Comparison of ENCODE assay signal across 8 mouse cellular contexts in genomic region chr19:10605901-10606622, GRCm38 (mm10). TPM values are rescaled to one million over a fixed set of nuclear protein-coding genes. Genes with fewer than 3 reads are reported as not detected.
A peak's percentile ranks its signal among the peaks of the same experiment; 100 is the strongest.
DNase-seq lines count a peak whose midpoint lies in the region; ATAC-seq and TF ChIP-seq lines count a peak whose summit lies in the region.

No protein-coding gene starts in this region.

- no peaks in the 10 kb centered on the region for H3K9me3 ChIP-seq in ES-Bruce4 (replicated peaks; ENCODE audit: control insufficient read depth, insufficient read depth, low read length, poor library complexity, severe bottlenecking)
- H3K9me3 ChIP-seq in limb, embryonic 12.5 days, result no peaks in the 10 kb centered on the region

- no peak for TF ChIP-seq CTCF in gastrocnemius, adult 2 months (IDR thresholded peaks at IDR 0.05)
- TF ChIP-seq CTCF in ES-Bruce4 (IDR thresholded peaks at IDR 0.05; ENCODE audit: low read depth, low read length), result no peak
- TF ChIP-seq CTCF in embryonic fibroblast, embryonic 13.5 days (IDR thresholded peaks at IDR 0.05; ENCODE audit: borderline replicate concordance, insufficient read depth, low read length), result no peak

- intact Hi-C loops in gastrocnemius, adult 2 months (cut with DNase I), result loop anchor here (1.0 to 5.0 kb wide), 3 partner anchors 29 to 79 kb away; partner anchors contain the start of genes Cpsf7, Cyb561a3, Sdhaf2 and Tmem138

- H3K27ac ChIP-seq in gastrocnemius, adult 2 months, result peak overlapping the region; percentile 98
- peak overlapping the region; percentile 63 for H3K27ac ChIP-seq in ES-Bruce4 (ENCODE audit: insufficient read depth, low read length)
- H3K27ac ChIP-seq in embryonic fibroblast, embryonic 13.5 days (ENCODE audit: insufficient read depth, low read length), result peak overlapping the region; percentile 73
- peak overlapping the region; percentile 95 for H3K27ac ChIP-seq in limb, embryonic 12.5 days

- DNase-seq in gastrocnemius, adult 2 months, result no peak
- no peak for DNase-seq in gastrocnemius, postnatal 25 days
- peak; percentile 22 for DNase-seq in naive thymus-derived CD4-positive, alpha-beta T cell, adult 2 months (ENCODE audit: low read depth)
- no peak for DNase-seq in gastrocnemius, adult 8-10 months (ENCODE audit: low spot score in 2 of 2)
- DNase-seq in right cerebral cortex, postnatal 36 days (ENCODE audit: low spot score in 2 of 2), result no peak

- 6% methylated on average over 20 of the region's 20 CpGs for WGBS in limb, embryonic 12.5 days

- peaks cover 43% of the 10 kb centered on the region for H3K36me3 ChIP-seq in ES-Bruce4 (ENCODE audit: control insufficient read depth, insufficient read depth, low read length, poor library complexity, severe bottlenecking)
- peaks cover 39% of the 10 kb centered on the region for H3K36me3 ChIP-seq in limb, embryonic 12.5 days

- ATAC-seq in limb, embryonic 12.5 days (ENCODE audit: insufficient number of reproducible peaks, insufficient read depth, low FRiP score, low TSS enrichment, low read depth), result no peak

- peak overlapping the region; percentile 84 for H3K4me2 ChIP-seq in limb, embryonic 12.5 days

- H3K4me1 ChIP-seq in ES-Bruce4 (ENCODE audit: control insufficient read depth, insufficient read depth, low read length), result peaks cover 1% of the 10 kb centered on the region
- peaks cover 29% of the 10 kb centered on the region for H3K4me1 ChIP-seq in embryonic fibroblast, embryonic 13.5 days (ENCODE audit: control insufficient read depth, insufficient read depth, low read length)
- peaks cover 28% of the 10 kb centered on the region for H3K4me1 ChIP-seq in limb, embryonic 12.5 days (replicated peaks)

- TF ChIP-seq POLR2A in ES-Bruce4 (IDR thresholded peaks at IDR 0.05; ENCODE audit: insufficient read depth, low read length), result no peak
- no peak; the same call in 1 of the 2 replicates for TF ChIP-seq POLR2A in embryonic fibroblast, embryonic 13.5 days (IDR thresholded peaks at IDR 0.05; ENCODE audit: low read depth, low read length)

- H3K9ac ChIP-seq in ES-Bruce4 (ENCODE audit: low read depth, poor library complexity, severe bottlenecking), result peak overlapping the region; percentile 84
- H3K9ac ChIP-seq in limb, embryonic 12.5 days (replicated peaks), result peak overlapping the region; percentile 95

- H3K27me3 ChIP-seq in ES-Bruce4 (ENCODE audit: control insufficient read depth, insufficient read depth, low read length, poor library complexity, severe bottlenecking), result no peaks in the 10 kb centered on the region
- H3K27me3 ChIP-seq in limb, embryonic 12.5 days, result no peaks in the 10 kb centered on the region

- H3K4me3 ChIP-seq in gastrocnemius, adult 2 months, result peak overlapping the region; percentile 100
- peak overlapping the region; percentile 99 for H3K4me3 ChIP-seq in ES-Bruce4 (ENCODE audit: low read depth, low read length)
- peak overlapping the region; percentile 88 for H3K4me3 ChIP-seq in embryonic fibroblast, embryonic 13.5 days (ENCODE audit: insufficient read depth, low read length)
- H3K4me3 ChIP-seq in limb, embryonic 12.5 days (replicated peaks), result peak overlapping the region; percentile 93

- TF ChIP-seq EP300 in ES-Bruce4 (IDR thresholded peaks at IDR 0.05; ENCODE audit: insufficient read depth, low read depth, low read length), result 0 out of 2 replicates have a peak, but pooled peaks have one; percentile 31

RNA-seq across cellular contexts. Expression of gene Tkfc, which starts 0.6 kb away (rescaled TPM):
- 1 to 10 TPM; 3.0 to 4.5 TPM for total RNA-seq in gastrocnemius, adult 2 months (2021)
- total RNA-seq in gastrocnemius, postnatal 25 days (2021), result 1 to 10 TPM; 4.2 to 5.1 TPM
- polyA plus RNA-seq in ES-Bruce4 (2011; ENCODE audit: insufficient read depth, insufficient read length, low read depth, missing spikeins), result 28.1 and 29.0 TPM in 2 replicates
- polyA plus RNA-seq in embryonic fibroblast, embryonic 13.5 days (2011; ENCODE audit: insufficient read length, low read depth, missing spikeins), result 19.8 and 24.0 TPM in 2 replicates
- 17.4 and 18.2 TPM in 2 replicates for polyA plus RNA-seq in limb, embryonic 12.5 days (2016; fragmentation: Nextera tagmentation; extraction: Ambion mirVana)
- total RNA-seq in gastrocnemius, adult 8-10 months (2022), result 1 to 10 TPM; 3.5 to 4.5 (median 3.6) TPM

RNA-seq across cellular contexts. Expression of gene Ddb1, which starts 0.9 kb away (rescaled TPM):
- 100 to 1,000 TPM; 128 to 132 TPM for total RNA-seq in gastrocnemius, adult 2 months (2021)
- 100 to 1,000 TPM; 114 to 129 TPM for total RNA-seq in gastrocnemius, postnatal 25 days (2021)
- polyA plus RNA-seq in ES-Bruce4 (2011; ENCODE audit: insufficient read depth, insufficient read length, low read depth, missing spikeins), result 876 and 913 TPM in 2 replicates
- polyA plus RNA-seq in embryonic fibroblast, embryonic 13.5 days (2011; ENCODE audit: insufficient read length, low read depth, missing spikeins), result 545 and 617 TPM in 2 replicates
- polyA plus RNA-seq in limb, embryonic 12.5 days (2016; fragmentation: Nextera tagmentation; extraction: Ambion mirVana), result 467 and 486 TPM in 2 replicates
- 100 to 1,000 TPM; 116 to 144 (median 125) TPM for total RNA-seq in gastrocnemius, adult 8-10 months (2022)

RNA-seq across cellular contexts. Expression of gene Vwce, which starts 28.0 kb away (rescaled TPM):
- total RNA-seq in gastrocnemius, adult 2 months (2021), result not detected
- total RNA-seq in gastrocnemius, postnatal 25 days (2021), result under 1 TPM in 1 of 2 experiments, not detected in 1; 0.08 TPM
- 1.9 and 2.0 TPM in 2 replicates for polyA plus RNA-seq in ES-Bruce4 (2011; ENCODE audit: insufficient read depth, insufficient read length, low read depth, missing spikeins)
- polyA plus RNA-seq in embryonic fibroblast, embryonic 13.5 days (2011; ENCODE audit: insufficient read length, low read depth, missing spikeins), result 0.70 and 1.1 TPM in 2 replicates
- polyA plus RNA-seq in limb, embryonic 12.5 days (2016; fragmentation: Nextera tagmentation; extraction: Ambion mirVana), result 2.9 and 3.5 TPM in 2 replicates
- not detected for total RNA-seq in gastrocnemius, adult 8-10 months (2022)

RNA-seq across cellular contexts. Expression of gene Tmem138, which starts 28.9 kb away (rescaled TPM):
- 1 to 10 TPM; 1.5 TPM for total RNA-seq in gastrocnemius, adult 2 months (2021)
- total RNA-seq in gastrocnemius, postnatal 25 days (2021), result 1 to 10 TPM; 1.3 to 1.4 TPM
- 25.3 TPM in 2 replicates for polyA plus RNA-seq in ES-Bruce4 (2011; ENCODE audit: insufficient read depth, insufficient read length, low read depth, missing spikeins)
- 21.1 and 22.8 TPM in 2 replicates for polyA plus RNA-seq in embryonic fibroblast, embryonic 13.5 days (2011; ENCODE audit: insufficient read length, low read depth, missing spikeins)
- 38.9 and 43.3 TPM in 2 replicates for polyA plus RNA-seq in limb, embryonic 12.5 days (2016; fragmentation: Nextera tagmentation; extraction: Ambion mirVana)
- total RNA-seq in gastrocnemius, adult 8-10 months (2022), result 1 to 10 TPM in 2 of 4 experiments, under 1 TPM in 2; 0.80 to 1.7 (median 1.1) TPM

RNA-seq across cellular contexts. Expression of gene Cyb561a3, which starts 29.1 kb away (rescaled TPM):
- total RNA-seq in gastrocnemius, adult 2 months (2021), result 1 to 10 TPM; 6.3 to 6.4 TPM
- 1 to 10 TPM; 4.5 to 6.2 TPM for total RNA-seq in gastrocnemius, postnatal 25 days (2021)
- polyA plus RNA-seq in ES-Bruce4 (2011; ENCODE audit: insufficient read depth, insufficient read length, low read depth, missing spikeins), result 11.6 and 13.5 TPM in 2 replicates
- 19.7 and 20.5 TPM in 2 replicates for polyA plus RNA-seq in embryonic fibroblast, embryonic 13.5 days (2011; ENCODE audit: insufficient read length, low read depth, missing spikeins)
- 17.0 and 18.0 TPM in 2 replicates for polyA plus RNA-seq in limb, embryonic 12.5 days (2016; fragmentation: Nextera tagmentation; extraction: Ambion mirVana)
- 1 to 10 TPM; 7.6 to 8.3 (median 7.8) TPM for total RNA-seq in gastrocnemius, adult 8-10 months (2022)
